Mouse (Mus musculus): ENCODE data around the gene Slc25a3. TPM values are rescaled to one million over a fixed set of nuclear protein-coding genes. Genes with fewer than 3 reads are reported as not detected.

The Slc25a3 gene
- total RNA-seq, 1 experiment from 2014 or later, result 276 TPM

DNA sequence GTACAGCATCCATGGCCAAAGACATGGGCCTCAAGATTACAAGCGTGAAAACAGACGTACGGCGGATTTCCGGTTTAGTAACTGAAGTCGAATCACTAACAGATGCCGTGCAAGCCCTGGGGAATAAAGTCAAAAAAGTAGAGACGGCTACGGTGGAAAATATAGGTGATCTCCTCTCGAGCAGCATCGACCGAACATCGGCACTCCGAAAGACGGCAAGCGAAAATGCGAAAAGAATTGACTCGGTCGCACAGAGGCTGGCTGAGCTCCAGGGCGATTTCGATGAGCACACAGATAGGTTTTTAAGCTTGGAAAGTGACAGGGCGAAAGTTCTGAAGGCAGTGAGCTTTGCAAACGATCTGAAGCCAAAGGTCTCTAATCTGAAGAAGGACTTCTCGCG lies 21.9 kb downstream of the Slc25a3 start:
- ATAC-seq (replicated peaks; ENCODE audit: low read depth, poor library complexity, severe bottlenecking), result no peak

DNA sequence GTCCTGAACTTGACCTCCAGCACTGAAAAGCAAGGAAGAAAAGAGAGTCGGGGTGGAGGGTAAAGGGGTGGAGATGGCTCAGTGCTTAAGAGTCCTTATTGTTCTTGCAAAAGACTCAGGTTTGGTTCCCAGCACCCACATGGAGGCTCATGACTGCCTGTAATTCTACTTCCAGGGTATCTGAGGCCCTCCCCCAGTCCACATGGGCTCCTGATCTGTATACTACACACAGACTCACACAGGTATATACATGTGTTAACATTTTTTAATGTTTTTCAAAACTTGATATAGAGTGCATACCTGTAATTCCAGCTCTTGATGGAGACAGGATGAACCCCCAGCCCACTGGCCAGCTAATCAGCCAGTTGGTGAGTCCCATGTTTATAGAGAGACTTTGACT lies 23.8 kb downstream of the Slc25a3 start:
- no peak for ATAC-seq (replicated peaks; ENCODE audit: low read depth, poor library complexity, severe bottlenecking)

DNA sequence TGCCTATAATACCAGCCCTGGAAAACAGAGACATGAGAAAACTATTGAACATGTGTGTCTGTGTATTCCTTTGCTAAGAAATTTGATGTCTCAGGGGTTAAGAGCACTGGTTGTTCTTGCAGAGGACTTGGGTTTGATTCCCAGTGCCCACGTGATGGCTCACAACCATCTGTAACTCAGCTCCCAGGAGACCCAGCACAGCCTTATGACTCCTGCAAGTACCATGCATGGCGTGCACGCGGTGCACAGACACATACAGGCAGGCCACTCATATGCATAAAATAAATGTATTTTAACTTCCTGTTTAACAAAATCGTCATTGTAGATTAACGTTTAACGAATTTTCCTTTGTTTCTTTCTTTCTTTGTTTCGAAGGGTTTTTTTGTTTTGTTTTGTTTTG lies 25.8 kb downstream of the Slc25a3 start:
- no peak for ATAC-seq (replicated peaks; ENCODE audit: low read depth, poor library complexity, severe bottlenecking)

DNA sequence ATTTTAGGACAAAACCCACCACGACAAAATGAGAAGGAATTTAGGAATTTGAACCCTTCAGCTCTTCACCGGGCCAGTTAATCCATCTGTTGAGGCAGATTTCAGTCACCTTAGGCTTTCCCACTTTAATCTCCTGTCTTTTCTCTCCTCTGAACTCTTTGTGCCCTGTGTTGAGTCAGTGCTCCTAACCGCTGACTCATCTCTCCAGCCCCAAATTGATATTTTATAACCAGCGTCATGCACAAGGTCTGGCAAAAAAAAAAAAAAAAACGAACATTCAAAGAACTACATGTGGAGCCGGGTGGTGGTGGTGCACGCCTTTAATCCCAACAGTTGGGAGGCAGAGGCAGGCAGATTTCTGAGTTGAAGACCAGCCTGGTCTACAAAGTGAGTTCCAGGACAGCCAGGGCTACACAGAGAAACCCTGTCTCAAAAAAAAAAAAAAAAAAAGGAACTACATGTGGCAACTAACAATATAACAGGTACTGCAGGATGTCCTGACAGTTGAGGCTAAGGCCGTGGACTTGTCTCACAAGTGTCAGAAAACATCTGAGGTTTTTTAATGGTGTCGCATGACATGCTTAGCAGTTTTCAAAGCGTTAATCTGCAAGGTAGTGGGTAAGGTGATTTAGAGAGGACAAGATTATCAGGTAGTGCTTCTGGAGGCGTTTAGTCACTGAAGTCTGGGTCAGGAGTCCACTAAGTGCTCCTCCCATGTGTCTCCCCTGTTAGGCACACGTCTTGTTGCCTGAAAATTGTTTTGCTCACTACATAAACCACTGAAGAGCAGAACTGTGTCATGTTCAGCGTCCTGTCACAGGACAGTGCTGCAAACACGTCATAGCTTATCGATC lies 29.4 kb downstream of the Slc25a3 start:
- 0 out of 2 replicates have a peak, but pooled peaks have one; percentile 39 for ATAC-seq (replicated peaks; ENCODE audit: low read depth, poor library complexity, severe bottlenecking)

DNA sequence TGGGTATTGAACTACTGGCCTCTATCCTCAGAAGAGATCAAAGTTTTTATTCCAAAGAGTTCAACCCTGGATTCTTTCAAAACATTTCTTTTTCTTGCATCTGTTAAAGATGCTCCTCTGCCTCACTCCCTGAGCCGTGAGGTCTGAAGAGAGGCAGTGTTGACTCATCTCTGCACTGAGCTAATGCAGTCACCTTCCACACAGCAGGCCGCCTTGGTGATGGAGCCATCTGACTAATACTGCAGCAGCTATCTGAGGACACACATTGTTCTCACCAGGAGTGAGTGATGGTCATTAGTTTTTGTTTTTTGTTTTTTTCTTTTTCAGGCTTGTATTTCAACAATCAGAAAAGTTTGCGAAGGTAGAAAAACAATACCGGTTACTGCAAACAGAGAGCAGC lies 31.0 kb downstream of the Slc25a3 start:
- ATAC-seq (replicated peaks; ENCODE audit: low read depth, poor library complexity, severe bottlenecking), result no peak

DNA sequence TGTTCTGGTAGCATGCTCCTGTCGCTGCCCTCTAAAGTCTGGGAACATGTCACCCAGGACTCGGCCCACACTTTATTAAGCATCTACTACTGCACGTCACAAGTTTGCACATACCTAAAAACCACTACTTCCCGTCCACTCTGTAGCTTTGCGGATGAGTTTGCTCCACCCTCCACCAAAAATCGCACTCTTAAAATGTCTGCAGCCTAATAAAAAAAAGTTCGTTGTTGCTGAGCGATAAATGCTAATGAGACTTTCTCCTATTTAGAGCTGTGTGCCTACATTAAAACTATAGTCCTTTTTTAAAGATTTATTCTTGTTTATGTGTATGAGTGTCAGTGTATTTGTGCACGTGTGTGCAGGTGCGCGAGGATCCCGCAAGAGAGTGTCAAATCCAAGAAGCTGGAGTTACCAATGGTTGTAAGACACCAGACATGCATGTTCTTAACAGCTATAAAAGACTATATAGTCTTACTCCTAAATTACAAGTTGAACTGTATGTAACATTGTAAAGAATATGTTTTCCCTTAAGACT lies 40.4 kb downstream of the Slc25a3 start:
- peak; percentile 8; the same call in 1 of the 2 replicates for ATAC-seq (replicated peaks; ENCODE audit: low read depth, poor library complexity, severe bottlenecking)

DNA sequence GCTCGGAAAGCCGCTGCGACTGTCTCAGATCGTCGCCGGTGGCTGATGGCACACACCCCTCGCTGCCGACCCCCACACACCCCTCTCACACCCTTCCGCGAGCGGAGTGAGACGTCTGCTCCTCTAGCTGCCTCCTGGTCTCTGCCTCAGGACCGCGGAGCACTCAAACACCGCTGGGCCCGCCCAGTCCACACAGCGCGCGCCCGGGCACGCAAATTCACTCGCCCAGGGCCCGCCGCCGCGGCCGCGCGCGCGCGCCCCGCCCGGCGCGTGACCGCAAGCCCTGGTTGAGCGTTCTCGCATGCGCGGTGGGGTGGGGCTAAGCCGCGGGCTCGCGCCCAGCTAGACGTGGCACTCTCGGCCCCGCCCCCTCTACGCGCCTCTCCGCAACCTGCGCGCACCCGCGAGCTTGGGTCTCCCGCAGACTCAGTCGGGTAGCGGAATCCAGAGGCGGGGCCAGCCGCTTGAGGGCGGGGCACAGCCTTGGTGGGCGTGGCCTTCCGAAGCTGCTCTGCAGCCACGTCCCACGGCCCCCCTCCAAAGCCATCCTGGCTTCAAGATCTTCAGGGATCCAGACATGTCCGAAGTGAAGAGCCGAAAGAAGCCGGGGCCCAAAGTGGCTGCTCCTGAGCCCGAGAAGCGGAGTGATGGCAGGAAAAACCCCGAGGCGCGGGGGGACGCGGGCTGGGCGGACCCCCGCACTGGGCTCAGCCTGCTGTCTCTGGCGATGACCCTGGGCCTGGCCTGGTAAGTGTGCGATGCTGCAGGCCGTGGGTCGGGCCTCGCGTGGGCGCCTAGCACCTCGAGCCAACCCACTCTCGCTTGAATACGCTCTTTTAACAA lies 41.1 kb downstream of the Slc25a3 start, which contains the start of the genes Apaf1 and Ikbip:
Apaf1 (minus strand) TSS at position 221 of the 843 bp plus-strand sequence.
Ikbip (plus strand) TSS at position 391 of the 843 bp plus-strand sequence.
- peak; percentile 86 for ATAC-seq (replicated peaks; ENCODE audit: low read depth, poor library complexity, severe bottlenecking)

DNA sequence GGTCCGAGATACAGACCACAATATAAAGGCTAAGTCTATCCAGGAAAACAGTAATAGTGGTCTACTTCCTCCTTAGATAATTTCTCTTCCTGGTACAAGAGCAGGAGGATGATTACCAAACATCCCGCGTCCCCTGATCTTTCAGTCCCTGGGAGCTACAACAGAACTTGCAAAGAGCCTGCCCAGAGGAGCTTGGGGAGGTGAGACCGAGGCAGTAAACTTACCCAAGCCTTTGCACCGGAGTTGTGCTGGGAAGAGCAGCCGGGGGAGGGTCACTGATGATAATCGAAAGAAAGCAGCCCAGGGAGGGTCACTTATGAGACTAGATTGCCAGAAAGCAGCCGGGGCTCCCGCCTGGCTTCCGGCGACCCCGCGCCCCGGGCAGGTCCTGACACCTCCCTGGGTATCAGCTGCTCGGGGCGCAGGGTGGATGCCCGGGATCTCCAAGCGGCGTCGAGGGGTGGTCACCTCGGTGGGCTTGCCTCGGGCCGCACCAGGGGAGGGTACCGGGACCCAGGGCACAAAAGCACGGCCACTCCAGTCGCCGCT lies 41.8 kb downstream of the Slc25a3 start:
- ATAC-seq (replicated peaks; ENCODE audit: low read depth, poor library complexity, severe bottlenecking), result peak; percentile 29

DNA sequence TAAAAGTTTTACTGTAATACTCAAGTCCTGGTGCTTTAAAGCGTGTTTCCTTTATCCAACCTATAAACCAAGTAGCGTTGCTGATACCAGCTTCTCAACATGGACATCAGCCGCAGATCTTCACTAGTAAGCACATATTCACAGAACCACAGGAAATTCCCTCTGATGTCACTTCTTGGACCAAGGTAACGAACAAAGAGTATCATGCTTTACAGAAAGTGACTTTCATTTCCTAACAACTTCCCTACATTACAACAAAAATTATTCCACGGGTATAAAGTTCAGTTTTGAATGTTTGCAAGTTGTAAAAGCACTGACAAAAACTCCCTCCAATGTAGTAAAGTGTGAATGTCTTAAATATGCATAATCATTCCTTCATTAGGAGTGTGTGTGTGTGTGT lies 43.3 kb downstream of the Slc25a3 start:
- ATAC-seq (replicated peaks; ENCODE audit: low read depth, poor library complexity, severe bottlenecking), result no peak

DNA sequence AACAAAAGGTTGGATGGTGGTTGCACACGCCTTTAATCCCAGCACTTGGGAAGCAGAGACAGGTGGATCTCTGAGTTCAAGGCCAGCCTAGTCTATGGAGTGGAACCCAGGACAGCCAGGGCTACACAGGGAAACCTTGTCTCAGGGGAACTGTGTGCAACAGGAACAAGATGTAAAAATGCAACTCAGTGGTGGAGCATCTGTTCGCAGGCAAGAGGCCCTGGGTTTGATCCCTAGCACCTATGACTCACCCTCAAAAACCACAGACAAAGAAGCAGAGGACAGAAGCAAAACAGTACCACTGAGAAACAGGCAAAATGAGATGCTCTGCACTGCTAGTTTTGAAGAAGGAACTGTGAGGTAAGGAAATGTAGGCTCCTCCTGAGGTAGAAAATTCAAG lies 47.2 kb downstream of the Slc25a3 start:
- ATAC-seq (replicated peaks; ENCODE audit: low read depth, poor library complexity, severe bottlenecking), result no peak

DNA sequence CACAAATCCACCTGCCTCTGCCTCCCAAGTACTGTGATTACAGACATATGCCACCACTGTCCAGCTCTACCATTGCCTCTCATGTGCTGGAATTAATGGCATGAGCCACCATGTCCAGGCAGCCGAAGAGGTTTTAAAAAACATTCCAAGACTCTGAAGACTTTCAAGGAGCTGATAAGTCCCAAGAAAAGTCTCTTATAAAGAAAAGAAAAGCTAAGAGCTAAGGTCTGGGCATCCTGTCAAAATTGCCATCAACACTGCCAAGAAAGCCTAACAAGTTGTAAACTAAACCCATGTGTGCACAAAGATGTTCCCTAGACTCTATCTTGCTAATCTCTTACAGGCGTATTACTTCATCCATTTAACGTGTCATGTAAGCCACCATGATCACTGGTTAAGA lies 50.5 kb downstream of the Slc25a3 start:
- no peak for ATAC-seq (replicated peaks; ENCODE audit: low read depth, poor library complexity, severe bottlenecking)

DNA sequence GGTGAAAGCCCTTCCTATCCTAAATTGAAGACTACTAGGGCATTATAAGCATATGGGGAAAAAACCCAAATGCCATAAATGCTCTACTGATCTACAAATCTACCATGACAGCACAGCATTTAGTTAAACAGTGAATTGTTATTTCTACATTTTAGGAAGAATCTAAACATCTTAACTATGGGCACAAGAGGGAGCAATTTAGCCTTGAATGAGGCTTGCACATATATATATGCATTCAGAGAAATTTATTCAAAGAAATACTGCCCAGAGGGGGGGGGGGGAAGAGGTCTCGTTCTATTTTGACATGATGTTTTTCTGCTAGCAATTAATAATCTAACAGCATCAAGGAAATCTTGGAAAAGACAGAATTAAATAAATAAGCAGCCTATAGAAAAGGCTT lies 52.1 kb downstream of the Slc25a3 start:
- ATAC-seq (replicated peaks; ENCODE audit: low read depth, poor library complexity, severe bottlenecking), result peak; percentile 83

Other genes with a start within 250 kb of the Slc25a3 start
- 23.1 and 39.6 TPM in 2 replicates for gene Apaf1, start 41.3 kb downstream of the Slc25a3 start, total RNA-seq (2017)
- gene Ikbip, start 41.1 kb downstream of the Slc25a3 start, total RNA-seq (2017), result 19.0 and 25.9 TPM in 2 replicates
- 529 and 544 TPM in 2 replicates for gene Tmpo, start 57.3 kb upstream of the Slc25a3 start, total RNA-seq (2017)

All from common myeloid progenitor, adult 5-6 weeks (primary cell).